Mouse (Mus musculus): ENCODE data around the gene Foxp1. TPM values are rescaled to one million over a fixed set of nuclear protein-coding genes. Genes with fewer than 3 reads are reported as not detected.

The Foxp1 gene
- polyA plus RNA-seq, 1 experiment from 2014 or later = 110 TPM

GRCm38 (mm10) chr6:99452638-99453185 lies 69.8 kb downstream of the Foxp1 start:
- H3K27ac ChIP-seq (ENCODE audit: low read depth, low read length) = no peak overlapping the region
- peaks cover 23% of the 10 kb centered on the region for H3K4me1 ChIP-seq (ENCODE audit: control insufficient read depth, insufficient read depth, low read length)
- no peaks in the 10 kb centered on the region; the same call in 1 of the 2 replicates for H3K36me3 ChIP-seq (ENCODE audit: control insufficient read depth, insufficient read depth, low read length)
- 62% methylated on average over 2 of the region's 2 CpGs for whole genome bisulfite sequencing (ENCODE audit: insufficient replicate concordance)
- no peak overlapping the region for H3K4me2 ChIP-seq
- H3K27me3 ChIP-seq (ENCODE audit: control insufficient read depth, insufficient read depth, low read length) = no peaks in the 10 kb centered on the region
- ATAC-seq (replicated peaks; ENCODE audit: insufficient number of reproducible peaks, low FRiP score, low TSS enrichment) = no peak
- H3K9me3 ChIP-seq (replicated peaks; ENCODE audit: control insufficient read depth, low read length) = no peaks in the 10 kb centered on the region
- no peak overlapping the region for H3K9ac ChIP-seq (ENCODE audit: low read depth, low read length)
- no peak overlapping the region for H3K4me3 ChIP-seq (ENCODE audit: low read depth, low read length)

DNA sequence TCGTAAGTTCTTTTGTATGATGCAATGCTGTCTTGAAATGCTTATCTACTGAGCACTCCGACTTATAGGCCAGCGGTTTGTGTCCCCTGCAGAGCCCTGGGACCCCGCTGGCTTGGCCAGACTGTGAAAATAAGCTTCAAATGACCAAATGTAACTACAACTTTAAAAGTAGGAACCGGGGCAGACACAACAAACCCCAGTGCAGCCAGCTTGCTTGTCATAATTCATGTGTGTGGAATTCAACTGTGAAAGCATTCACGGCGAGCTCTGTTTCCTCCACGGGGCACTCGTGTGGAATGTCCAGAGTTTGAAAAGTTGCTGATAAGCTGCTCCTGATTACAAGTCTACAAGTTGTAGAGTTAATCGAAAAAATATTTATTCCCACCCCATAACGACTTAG lies 71.0 kb downstream of the Foxp1 start:
- no peak for ATAC-seq (replicated peaks; ENCODE audit: insufficient number of reproducible peaks, low FRiP score, low TSS enrichment)
- Histone ChIP-seq H3K36me3 (ENCODE audit: control insufficient read depth, insufficient read depth, low read length) (no peaks in the 10 kb centered on the region; the same call in 1 of the 2 replicates), H3K27ac (ENCODE audit: low read depth, low read length) (peak overlapping the region; percentile 66), H3K9ac (ENCODE audit: low read depth, low read length) (no peak overlapping the region), H3K4me3 (ENCODE audit: low read depth, low read length) (no peak overlapping the region), H3K27me3 (ENCODE audit: control insufficient read depth, insufficient read depth, low read length) (no peaks in the 10 kb centered on the region), H3K4me2 (no peak overlapping the region; the same call in 1 of the 2 replicates), H3K9me3 (replicated peaks; ENCODE audit: control insufficient read depth, low read length) (no peaks in the 10 kb centered on the region), H3K4me1 (ENCODE audit: control insufficient read depth, insufficient read depth, low read length) (peaks cover 23% of the 10 kb centered on the region)
- 18% methylated on average over 11 of the region's 11 CpGs for whole genome bisulfite sequencing (ENCODE audit: insufficient replicate concordance)

DNA sequence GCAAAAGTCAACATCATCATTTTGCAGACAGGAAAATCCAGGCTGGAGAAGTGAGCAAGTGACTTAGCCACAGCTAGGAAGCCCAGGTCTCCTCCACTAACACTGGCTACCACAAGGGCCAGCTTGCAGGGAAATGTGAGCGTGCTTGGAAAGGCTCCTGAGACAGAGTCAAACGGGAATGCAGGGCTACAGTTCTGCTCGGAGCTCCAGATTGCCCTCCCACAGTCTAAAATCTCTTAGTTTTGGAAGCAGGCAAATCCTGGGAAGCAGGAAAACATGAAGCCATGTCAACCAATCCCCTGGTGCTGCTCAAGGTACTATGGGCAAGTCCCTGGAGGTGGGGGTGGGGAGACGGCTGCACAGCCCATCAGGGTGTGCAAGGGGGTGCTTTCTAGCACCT lies 75.1 kb downstream of the Foxp1 start:
- no peak for ATAC-seq (replicated peaks; ENCODE audit: insufficient number of reproducible peaks, low FRiP score, low TSS enrichment)
- Histone ChIP-seq H3K4me2 (no peak overlapping the region), H3K9ac (ENCODE audit: low read depth, low read length) (no peak overlapping the region), H3K27ac (ENCODE audit: low read depth, low read length) (no peak overlapping the region), H3K4me1 (ENCODE audit: control insufficient read depth, insufficient read depth, low read length) (peaks cover 19% of the 10 kb centered on the region), H3K4me3 (ENCODE audit: low read depth, low read length) (no peak overlapping the region), H3K9me3 (replicated peaks; ENCODE audit: control insufficient read depth, low read length) (no peaks in the 10 kb centered on the region), H3K27me3 (ENCODE audit: control insufficient read depth, insufficient read depth, low read length) (no peaks in the 10 kb centered on the region), H3K36me3 (ENCODE audit: control insufficient read depth, insufficient read depth, low read length) (no peaks in the 10 kb centered on the region)
- WGBS (ENCODE audit: insufficient replicate concordance) = 74% methylated on average over 4 of the region's 4 CpGs

DNA sequence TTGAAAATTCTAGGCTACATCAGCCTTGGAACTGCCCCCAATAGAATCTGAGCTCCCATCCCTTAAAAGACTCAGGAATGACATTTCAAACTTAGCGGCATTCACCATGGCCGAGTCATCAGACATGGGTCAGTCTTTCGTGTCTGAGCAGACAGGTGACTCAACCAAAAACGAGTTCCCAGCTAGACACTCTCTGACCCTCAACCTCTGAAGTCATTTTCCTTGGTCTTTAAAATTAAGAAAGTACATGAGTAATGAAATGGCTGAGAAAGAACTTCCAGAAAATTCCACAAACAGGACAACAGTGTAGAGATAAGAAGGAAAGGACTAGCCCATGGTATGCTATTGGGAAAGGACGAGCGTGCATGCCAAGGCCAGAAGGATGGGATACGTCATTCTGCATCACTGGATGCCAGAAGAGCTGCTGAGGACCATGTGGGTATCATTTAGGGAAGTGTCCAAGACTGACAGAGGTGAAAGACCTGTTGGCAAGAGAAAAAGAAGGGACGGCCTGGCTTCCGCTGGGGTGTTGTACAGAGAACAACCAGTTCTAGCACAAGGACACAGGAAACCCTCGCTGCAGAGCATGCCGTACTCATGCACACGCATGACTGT lies 75.6 kb downstream of the Foxp1 start:
- H3K4me1 ChIP-seq (ENCODE audit: control insufficient read depth, insufficient read depth, low read length) = peaks cover 16% of the 10 kb centered on the region
- H3K4me3 ChIP-seq (ENCODE audit: low read depth, low read length) = no peak overlapping the region
- H3K27me3 ChIP-seq (ENCODE audit: control insufficient read depth, insufficient read depth, low read length) = no peaks in the 10 kb centered on the region
- no peak for ATAC-seq (replicated peaks; ENCODE audit: insufficient number of reproducible peaks, low FRiP score, low TSS enrichment)
- H3K9ac ChIP-seq (ENCODE audit: low read depth, low read length) = no peak overlapping the region
- H3K36me3 ChIP-seq (ENCODE audit: control insufficient read depth, insufficient read depth, low read length) = no peaks in the 10 kb centered on the region
- no peaks in the 10 kb centered on the region for H3K9me3 ChIP-seq (replicated peaks; ENCODE audit: control insufficient read depth, low read length)
- WGBS (ENCODE audit: insufficient replicate concordance) = 81% methylated on average over 12 of the region's 12 CpGs
- no peak overlapping the region for H3K4me2 ChIP-seq
- H3K27ac ChIP-seq (ENCODE audit: low read depth, low read length) = no peak overlapping the region

DNA sequence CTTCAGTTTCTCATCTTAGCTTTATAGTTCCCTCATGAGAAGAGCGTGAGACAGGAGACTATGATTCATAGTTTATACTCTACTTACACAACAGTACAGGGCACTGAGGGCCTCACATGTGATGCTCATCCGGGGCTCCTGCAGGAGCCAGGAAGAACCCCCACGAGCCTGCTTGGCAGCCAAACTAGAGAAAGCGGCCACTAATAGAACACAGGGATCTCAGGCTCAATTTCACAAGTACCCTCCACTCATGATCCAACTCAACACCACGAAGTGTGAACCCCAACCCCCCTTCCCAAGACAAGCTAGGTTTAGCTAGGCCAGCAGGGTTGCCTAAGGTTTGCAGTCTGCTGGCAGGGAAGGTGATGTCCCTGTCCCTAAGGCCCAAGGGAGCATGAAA lies 79.1 kb downstream of the Foxp1 start:
- no peak overlapping the region for H3K9ac ChIP-seq (ENCODE audit: low read depth, low read length)
- peaks cover 20% of the 10 kb centered on the region for H3K4me1 ChIP-seq (ENCODE audit: control insufficient read depth, insufficient read depth, low read length)
- H3K36me3 ChIP-seq (ENCODE audit: control insufficient read depth, insufficient read depth, low read length) = no peaks in the 10 kb centered on the region
- H3K9me3 ChIP-seq (replicated peaks; ENCODE audit: control insufficient read depth, low read length) = no peaks in the 10 kb centered on the region
- H3K4me3 ChIP-seq (ENCODE audit: low read depth, low read length) = no peak overlapping the region
- no peaks in the 10 kb centered on the region for H3K27me3 ChIP-seq (ENCODE audit: control insufficient read depth, insufficient read depth, low read length)
- 62% methylated on average over 5 of the region's 5 CpGs for WGBS (ENCODE audit: insufficient replicate concordance)
- H3K4me2 ChIP-seq = no peak overlapping the region
- ATAC-seq (replicated peaks; ENCODE audit: insufficient number of reproducible peaks, low FRiP score, low TSS enrichment) = no peak
- no peak overlapping the region for H3K27ac ChIP-seq (ENCODE audit: low read depth, low read length)

GRCm38 (mm10) chr6:99441100-99441499 lies 81.4 kb downstream of the Foxp1 start:
- H3K36me3 ChIP-seq (ENCODE audit: control insufficient read depth, insufficient read depth, low read length) = no peaks in the 10 kb centered on the region
- H3K9ac ChIP-seq (ENCODE audit: low read depth, low read length) = no peak overlapping the region
- H3K27me3 ChIP-seq (ENCODE audit: control insufficient read depth, insufficient read depth, low read length) = no peaks in the 10 kb centered on the region
- no peak overlapping the region for H3K4me3 ChIP-seq (ENCODE audit: low read depth, low read length)
- WGBS (ENCODE audit: insufficient replicate concordance) = 61% methylated on average over 7 of the region's 7 CpGs
- H3K27ac ChIP-seq (ENCODE audit: low read depth, low read length) = no peak overlapping the region
- H3K4me1 ChIP-seq (ENCODE audit: control insufficient read depth, insufficient read depth, low read length) = peaks cover 20% of the 10 kb centered on the region
- no peak overlapping the region for H3K4me2 ChIP-seq
- no peak for ATAC-seq (replicated peaks; ENCODE audit: insufficient number of reproducible peaks, low FRiP score, low TSS enrichment)
- no peaks in the 10 kb centered on the region for H3K9me3 ChIP-seq (replicated peaks; ENCODE audit: control insufficient read depth, low read length)

- 97% methylated on average over 2 of the region's 2 CpGs for WGBS (ENCODE audit: insufficient replicate concordance)
- Histone ChIP-seq H3K4me1 (ENCODE audit: control insufficient read depth, insufficient read depth, low read length) (peaks cover 20% of the 10 kb centered on the region), H3K4me2 (no peak overlapping the region), H3K27me3 (ENCODE audit: control insufficient read depth, insufficient read depth, low read length) (no peaks in the 10 kb centered on the region), H3K36me3 (ENCODE audit: control insufficient read depth, insufficient read depth, low read length) (no peaks in the 10 kb centered on the region), H3K9ac (ENCODE audit: low read depth, low read length) (no peak overlapping the region), H3K4me3 (ENCODE audit: low read depth, low read length) (no peak overlapping the region), H3K9me3 (replicated peaks; ENCODE audit: control insufficient read depth, low read length) (no peaks in the 10 kb centered on the region), H3K27ac (ENCODE audit: low read depth, low read length) (peak overlapping the region; percentile 57; the same call in 1 of the 2 replicates)
- ATAC-seq (replicated peaks; ENCODE audit: insufficient number of reproducible peaks, low FRiP score, low TSS enrichment) = no peak
Observed at GRCm38 (mm10) chr6:99440606-99441005, 81.9 kb downstream of the Foxp1 start.

- Histone ChIP-seq H3K36me3 (ENCODE audit: control insufficient read depth, insufficient read depth, low read length) (0 out of 2 replicates have a peak, but pooled peaks cover 1% of the 10 kb centered on the region), H3K27me3 (ENCODE audit: control insufficient read depth, insufficient read depth, low read length) (no peaks in the 10 kb centered on the region), H3K4me1 (ENCODE audit: control insufficient read depth, insufficient read depth, low read length) (peaks cover 20% of the 10 kb centered on the region), H3K4me3 (ENCODE audit: low read depth, low read length) (no peak overlapping the region), H3K4me2 (peak overlapping the region; percentile 34), H3K9me3 (replicated peaks; ENCODE audit: control insufficient read depth, low read length) (no peaks in the 10 kb centered on the region), H3K27ac (ENCODE audit: low read depth, low read length) (peak overlapping the region; percentile 57), H3K9ac (ENCODE audit: low read depth, low read length) (peak overlapping the region; percentile 17)
- ATAC-seq (replicated peaks; ENCODE audit: insufficient number of reproducible peaks, low FRiP score, low TSS enrichment) = no peak
- WGBS (ENCODE audit: insufficient replicate concordance) = 10% methylated on average over 9 of the region's 9 CpGs
Observed at GRCm38 (mm10) chr6:99439878-99440361, 82.6 kb downstream of the Foxp1 start.
